Mouse (Mus musculus) lung, adult 18-20 months (tissue): ENCODE measurements around the gene Dcpp1.

Experiments used
- DNase-seq, 2 experiments: peaks; one replicate each; pipeline ENCODE4 v3.0.0; 2022; ENCODE audit warnings: mixed read lengths in 2 of 2

Dcpp1 gene

GRCm38 (mm10) chr17:23931157-23931556 is 50.5 kb downstream of the Dcpp1 start:
- DNase-seq: no peak
